Mouse (Mus musculus): ENCODE data around the gene Plekhg4. TPM values are rescaled to one million over a fixed set of nuclear protein-coding genes. Genes with fewer than 3 reads are reported as not detected.
A peak's percentile ranks its signal among the peaks of the same experiment; 100 is the strongest.

Plekhg4 gene
- polyA plus RNA-seq, 1 experiment from 2014 or later, result not detected

- DNase-seq, result no peak
- 64% methylated on average over 10 of the region's 10 CpGs for WGBS (ENCODE audit: insufficient replicate concordance)
- Histone ChIP-seq H3K27me3 (ENCODE audit: insufficient read depth, low read length) (no peaks in the 10 kb centered on the region), H3K9ac (replicated peaks) (no peak overlapping the region), H3K27ac (ENCODE audit: low read depth) (no peak overlapping the region), H3K9me3 (ENCODE audit: low read length) (no peaks in the 10 kb centered on the region), H3K4me2 (ENCODE audit: low read depth, low read length) (no peak overlapping the region), H3K4me1 (ENCODE audit: insufficient read depth) (no peaks in the 10 kb centered on the region), H3K4me3 (ENCODE audit: low read depth, low read length) (no peak overlapping the region), H3K36me3 (replicated peaks; ENCODE audit: insufficient read depth, low read length) (no peaks in the 10 kb centered on the region)
- TF ChIP-seq CTCF (IDR thresholded peaks at IDR 0.05; ENCODE audit: low read depth) (no peak), EP300 (IDR thresholded peaks at IDR 0.05; ENCODE audit: low read depth) (no peak)
- ATAC-seq, result no peak
Measured at GRCm38 (mm10) chr8:105406416-105406815, 33.3 kb downstream of the Plekhg4 start.

GRCm38 (mm10) chr8:105408331-105408730 is 35.3 kb downstream of the Plekhg4 start:
- H3K9me3 ChIP-seq (ENCODE audit: low read length), result no peaks in the 10 kb centered on the region
- 60% methylated on average over 7 of the region's 7 CpGs for WGBS (ENCODE audit: insufficient replicate concordance)
- H3K4me1 ChIP-seq (ENCODE audit: insufficient read depth), result peaks cover under 1% of the 10 kb centered on the region
- ATAC-seq (no peak), DNase-seq (no peak)
- no peak overlapping the region for H3K4me3 ChIP-seq (ENCODE audit: low read depth, low read length)
- no peak overlapping the region for H3K27ac ChIP-seq (ENCODE audit: low read depth)
- peaks cover 10% of the 10 kb centered on the region for H3K27me3 ChIP-seq (ENCODE audit: insufficient read depth, low read length)
- H3K4me2 ChIP-seq (ENCODE audit: low read depth, low read length), result no peak overlapping the region
- no peaks in the 10 kb centered on the region for H3K36me3 ChIP-seq (replicated peaks; ENCODE audit: insufficient read depth, low read length)
- TF ChIP-seq EP300 (IDR thresholded peaks at IDR 0.05; ENCODE audit: low read depth), result no peak
- TF ChIP-seq CTCF (IDR thresholded peaks at IDR 0.05; ENCODE audit: low read depth), result no peak
- no peak overlapping the region for H3K9ac ChIP-seq (replicated peaks)

- H3K27me3 ChIP-seq (ENCODE audit: insufficient read depth, low read length), result peaks cover 20% of the 10 kb centered on the region
- ATAC-seq, result no peak
Measured at GRCm38 (mm10) chr8:105409947-105410346, 36.9 kb downstream of the Plekhg4 start.

GRCm38 (mm10) chr8:105413391-105413790 is 40.3 kb downstream of the Plekhg4 start, which contains the start of the genes Kctd19 and Lrrc36:
Kctd19 (minus strand) TSS chr8:105413502.
Lrrc36 (plus strand) TSS chr8:105413571.
- peak; percentile 74 for DNase-seq
- 1% methylated on average over 34 of the region's 34 CpGs for WGBS (ENCODE audit: insufficient replicate concordance)
- H3K4me2 ChIP-seq (ENCODE audit: low read depth, low read length), result peak within 1 kb of the TSS; percentile 67
- no peak within 1 kb of the TSS for H3K27ac ChIP-seq (ENCODE audit: low read depth)
- no peaks in the 10 kb centered on the region for H3K36me3 ChIP-seq (replicated peaks; ENCODE audit: insufficient read depth, low read length)
- peaks cover 7% of the 10 kb centered on the region for H3K4me1 ChIP-seq (ENCODE audit: insufficient read depth)
- no peak within 1 kb of the TSS for H3K9ac ChIP-seq (replicated peaks)
- no peaks in the 10 kb centered on the region for H3K9me3 ChIP-seq (ENCODE audit: low read length)
- peak within 1 kb of the TSS; percentile 24 for H3K4me3 ChIP-seq (ENCODE audit: low read depth, low read length)
- ATAC-seq, result peak; percentile 80
- TF ChIP-seq EP300 (IDR thresholded peaks at IDR 0.05; ENCODE audit: low read depth) (no peak), CTCF (IDR thresholded peaks at IDR 0.05; ENCODE audit: low read depth) (peak; percentile 51)
- H3K27me3 ChIP-seq (ENCODE audit: insufficient read depth, low read length), result peaks cover 20% of the 10 kb centered on the region

More at GRCm38 (mm10) chr8:105409947-105410346, 36.9 kb downstream of the Plekhg4 start:
- WGBS (ENCODE audit: insufficient replicate concordance), result 89% methylated on average over 6 of the region's 6 CpGs
- H3K4me2 ChIP-seq (ENCODE audit: low read depth, low read length), result no peak overlapping the region
- H3K27ac ChIP-seq (ENCODE audit: low read depth), result no peak overlapping the region
- no peak for DNase-seq
- H3K4me1 ChIP-seq (ENCODE audit: insufficient read depth), result peaks cover 7% of the 10 kb centered on the region
- no peak for TF ChIP-seq CTCF (IDR thresholded peaks at IDR 0.05; ENCODE audit: low read depth)
- no peak for TF ChIP-seq EP300 (IDR thresholded peaks at IDR 0.05; ENCODE audit: low read depth)
- no peaks in the 10 kb centered on the region for H3K9me3 ChIP-seq (ENCODE audit: low read length)
- H3K4me3 ChIP-seq (ENCODE audit: low read depth, low read length), result no peak overlapping the region
- H3K36me3 ChIP-seq (replicated peaks; ENCODE audit: insufficient read depth, low read length), result no peaks in the 10 kb centered on the region
- no peak overlapping the region for H3K9ac ChIP-seq (replicated peaks)

- no peak for ATAC-seq
- 76% methylated on average over 2 of the region's 2 CpGs for WGBS (ENCODE audit: insufficient replicate concordance)
- no peaks in the 10 kb centered on the region for H3K36me3 ChIP-seq (replicated peaks; ENCODE audit: insufficient read depth, low read length)
Measured at GRCm38 (mm10) chr8:105418992-105419391, 45.9 kb downstream of the Plekhg4 start.

GRCm38 (mm10) chr8:105419800-105420199 is 46.7 kb downstream of the Plekhg4 start:
- 87% methylated on average over 4 of the region's 4 CpGs for WGBS (ENCODE audit: insufficient replicate concordance)

More at GRCm38 (mm10) chr8:105418992-105419391, 45.9 kb downstream of the Plekhg4 start:
- DNase-seq, result no peak
- Histone ChIP-seq H3K4me3 (ENCODE audit: low read depth, low read length) (no peak overlapping the region), H3K4me1 (ENCODE audit: insufficient read depth) (no peaks in the 10 kb centered on the region), H3K27ac (ENCODE audit: low read depth) (no peak overlapping the region), H3K27me3 (ENCODE audit: insufficient read depth, low read length) (peaks cover 4% of the 10 kb centered on the region), H3K9me3 (ENCODE audit: low read length) (no peaks in the 10 kb centered on the region), H3K9ac (replicated peaks) (no peak overlapping the region), H3K4me2 (ENCODE audit: low read depth, low read length) (no peak overlapping the region)
- TF ChIP-seq CTCF (IDR thresholded peaks at IDR 0.05; ENCODE audit: low read depth), result peak; percentile 25; the same call in 1 of the 2 replicates
- TF ChIP-seq EP300 (IDR thresholded peaks at IDR 0.05; ENCODE audit: low read depth), result no peak

More at GRCm38 (mm10) chr8:105419800-105420199, 46.7 kb downstream of the Plekhg4 start:
- TF ChIP-seq CTCF (IDR thresholded peaks at IDR 0.05; ENCODE audit: low read depth) (no peak), EP300 (IDR thresholded peaks at IDR 0.05; ENCODE audit: low read depth) (no peak)
- Histone ChIP-seq H3K4me3 (ENCODE audit: low read depth, low read length) (no peak overlapping the region), H3K27me3 (ENCODE audit: insufficient read depth, low read length) (no peaks in the 10 kb centered on the region), H3K4me2 (ENCODE audit: low read depth, low read length) (no peak overlapping the region), H3K9me3 (ENCODE audit: low read length) (no peaks in the 10 kb centered on the region), H3K27ac (ENCODE audit: low read depth) (no peak overlapping the region), H3K9ac (replicated peaks) (no peak overlapping the region), H3K4me1 (ENCODE audit: insufficient read depth) (no peaks in the 10 kb centered on the region), H3K36me3 (replicated peaks; ENCODE audit: insufficient read depth, low read length) (no peaks in the 10 kb centered on the region)
- DNase-seq (no peak), ATAC-seq (no peak)

Measured in liver, postnatal 0 days (tissue).